Mouse (Mus musculus) spleen, adult 18-20 months (tissue): ENCODE measurements around the gene Stk38.
"Not testable (repeated sequence)": the region's sequence is repeated elsewhere in the genome, so short reads cannot be mapped to it uniquely, and the experiment has no call there.

Source experiments
- DNase-seq, 2 experiments: peaks; one replicate each; pipeline ENCODE4 v3.0.0; 2022; ENCODE audit warnings: mixed read lengths in 2 of 2

Gene Stk38

GRCm38 (mm10) chr17:29006812-29007211 is 983 bp downstream of the Stk38 start:
- DNase-seq: no peak

GRCm38 (mm10) chr17:29005002-29005401 is 2.8 kb downstream of the Stk38 start:
- DNase-seq: no peak

GRCm38 (mm10) chr17:29003740-29004139 is 4.1 kb downstream of the Stk38 start:
- DNase-seq: no peak

- DNase-seq: no peak
Observed at GRCm38 (mm10) chr17:29000465-29000864, 7.3 kb downstream of the Stk38 start.

GRCm38 (mm10) chr17:28994615-28995014 is 13.2 kb downstream of the Stk38 start:
- no peak for DNase-seq

GRCm38 (mm10) chr17:28993004-28993403 is 14.8 kb downstream of the Stk38 start:
- not testable (repeated sequence) for DNase-seq

GRCm38 (mm10) chr17:28992105-28992504 is 15.7 kb downstream of the Stk38 start:
- DNase-seq: no peak

- DNase-seq: no peak
Observed at GRCm38 (mm10) chr17:28991286-28991685, 16.5 kb downstream of the Stk38 start.

- DNase-seq: no peak
Observed at GRCm38 (mm10) chr17:28990060-28990459, 17.7 kb downstream of the Stk38 start.

GRCm38 (mm10) chr17:28988996-28989395 is 18.8 kb downstream of the Stk38 start:
- no peak for DNase-seq

GRCm38 (mm10) chr17:28988291-28988690 is 19.5 kb downstream of the Stk38 start:
- DNase-seq: no peak

- DNase-seq: peak in 1 of 2 experiments; percentile 43
Observed at GRCm38 (mm10) chr17:28987713-28988112, 20.1 kb downstream of the Stk38 start.

GRCm38 (mm10) chr17:28986833-28987232 is 21.0 kb downstream of the Stk38 start:
- peak in 1 of 2 experiments; percentile 40 for DNase-seq

- DNase-seq: no peak
Observed at GRCm38 (mm10) chr17:28984724-28985420, 22.9 kb downstream of the Stk38 start.

GRCm38 (mm10) chr17:28982591-28982990 is 25.2 kb downstream of the Stk38 start:
- no peak for DNase-seq

GRCm38 (mm10) chr17:28981081-28981480 is 26.7 kb downstream of the Stk38 start:
- no peak for DNase-seq

- no peak for DNase-seq
Observed at GRCm38 (mm10) chr17:28979091-28979490, 28.7 kb downstream of the Stk38 start.

- no peak for DNase-seq
Observed at GRCm38 (mm10) chr17:28970122-28970521, 37.7 kb downstream of the Stk38 start.

GRCm38 (mm10) chr17:28967021-28967610 is 40.7 kb downstream of the Stk38 start:
- peak; percentile 13 to 26 for DNase-seq

- no peak for DNase-seq
Observed at GRCm38 (mm10) chr17:28961596-28961995, 46.2 kb downstream of the Stk38 start.

GRCm38 (mm10) chr17:28960597-28960996 is 47.2 kb downstream of the Stk38 start:
- no peak for DNase-seq

GRCm38 (mm10) chr17:28954416-28954815 is 53.4 kb downstream of the Stk38 start:
- DNase-seq: no peak

- peak in 1 of 2 experiments; percentile 13 for DNase-seq
Observed at GRCm38 (mm10) chr17:28953251-28953650, 54.5 kb downstream of the Stk38 start.
